Mouse (Mus musculus) CH12.LX (cell line): ENCODE results near the gene Hist1h2bj. TPM values are rescaled to one million over a fixed set of nuclear protein-coding genes. Genes with fewer than 3 reads are reported as not detected.

Source experiments
- DNase-seq: peaks from one replicate; pipeline ENCODE4 v3.0.0-alpha.2; 2013; ENCODE audit errors: extremely low read depth
- H3K27ac ChIP-seq: 2 replicates; pipeline ENCODE4 v1.5.1; 2012; ENCODE audit warnings: low read depth, mild to moderate bottlenecking, control low read depth, moderate library complexity; ENCODE audit not compliant: insufficient read depth
- H3K27me3 ChIP-seq: replicated peaks from 2 replicates; pipeline ENCODE3; 2012; ENCODE audit warnings: inconsistent platforms
- H3K36me3 ChIP-seq, 2 experiments: replicated peaks in 1 of 2; 2 replicates each; pipeline versions ENCODE3 to v1.6.1; 2012; ENCODE audit warnings: inconsistent platforms in 1 of 2, low read length in 1 of 2, mild to moderate bottlenecking in 1 of 2, mixed read lengths in 1 of 2, moderate library complexity in 1 of 2; ENCODE audit not compliant: control insufficient read depth in 1 of 2, insufficient read depth in 1 of 2
- H3K4me1 ChIP-seq, 2 experiments: 2 replicates each; pipeline ENCODE4 v1.6.1; 2012; ENCODE audit warnings: inconsistent platforms in 1 of 2, moderate library complexity in 1 of 2; ENCODE audit not compliant: insufficient read depth in 2 of 2, control insufficient read depth in 1 of 2
- H3K4me2 ChIP-seq: 2 replicates; pipeline ENCODE4 v1.6.1; 2012; ENCODE audit warnings: low read depth, mild to moderate bottlenecking, control low read depth; ENCODE audit not compliant: poor library complexity, insufficient read depth, severe bottlenecking
- H3K4me3 ChIP-seq, 3 experiments: fragments of 150-350 bp in 1 of 3; sonication (generic) in 1 of 3; replicated peaks in 1 of 3; 2 replicates each; pipeline versions ENCODE3 to v1.5.1; 2011 to 2012; ENCODE audit warnings: low read depth in 2 of 3, low read length in 2 of 3, mild to moderate bottlenecking in 2 of 3, moderate library complexity in 2 of 3, control low read depth in 1 of 3, improper control_type of control experiment in 1 of 3, inconsistent platforms in 1 of 3, mixed read lengths in 1 of 3; ENCODE audit not compliant: poor library complexity in 1 of 3
- H3K79me2 ChIP-seq: replicated peaks from 2 replicates; pipeline ENCODE4 v1.6.1; 2012; ENCODE audit warnings: mild to moderate bottlenecking, moderate library complexity; ENCODE audit not compliant: control insufficient read depth, poor library complexity, insufficient read depth, severe bottlenecking; ENCODE audit errors: extremely low read depth
- H3K9ac ChIP-seq: 2 replicates; pipeline ENCODE4 v1.6.1; 2012; ENCODE audit warnings: low read depth, mild to moderate bottlenecking, control low read depth, moderate library complexity; ENCODE audit not compliant: insufficient read depth
- H3K9me3 ChIP-seq: replicated peaks from 2 replicates; pipeline ENCODE3; 2012; ENCODE audit warnings: low read length, inconsistent platforms, mixed read lengths
- BHLHE40 ChIP-seq: IDR thresholded peaks from 2 replicates; pipeline ENCODE4 v1.6.1; 2011; ENCODE audit warnings: mild to moderate bottlenecking, low read depth, low read length, improper control_type of control experiment
- CHD1 ChIP-seq: IDR thresholded peaks from 2 replicates; pipeline ENCODE4 v1.6.1; 2012; ENCODE audit warnings: low read depth, low read length, improper control_type of control experiment, inconsistent platforms
- CHD2 ChIP-seq: IDR thresholded peaks from 2 replicates; pipeline ENCODE4 v1.6.1; 2011; ENCODE audit warnings: low read length, improper control_type of control experiment
- CTCF ChIP-seq, 2 experiments: IDR thresholded peaks in 1 of 2; conservative IDR thresholded peaks in 1 of 2; 2 replicates each; pipeline ENCODE4 v1.5.1; 2011 to 2012; ENCODE audit warnings: low read depth in 2 of 2, low read length in 2 of 2, improper control_type of control experiment in 1 of 2, inconsistent platforms in 1 of 2, mild to moderate bottlenecking in 1 of 2, moderate library complexity in 1 of 2
- E2F4 ChIP-seq: IDR thresholded peaks from 2 replicates; pipeline ENCODE4 v1.6.1; 2011; ENCODE audit warnings: low read depth, low read length, improper control_type of control experiment; ENCODE audit not compliant: insufficient replicate concordance
- ELF1 ChIP-seq: IDR thresholded peaks from 2 replicates; pipeline ENCODE4 v1.6.1; 2014; ENCODE audit warnings: low read depth, mild to moderate bottlenecking, inconsistent platforms, low read length, improper control_type of control experiment
- EP300 ChIP-seq: IDR thresholded peaks from 2 replicates; pipeline ENCODE4 v1.6.1; 2011; ENCODE audit warnings: low read length, improper control_type of control experiment
- GABPA ChIP-seq: IDR thresholded peaks from 2 replicates; pipeline ENCODE4 v1.6.1; 2012; ENCODE audit warnings: low read depth, low read length, improper control_type of control experiment, inconsistent platforms; ENCODE audit not compliant: insufficient replicate concordance
- HCFC1 ChIP-seq: IDR thresholded peaks from 2 replicates; pipeline ENCODE4 v1.6.1; 2012; ENCODE audit warnings: low read depth, mild to moderate bottlenecking, inconsistent platforms, low read length, improper control_type of control experiment
- MAFK ChIP-seq: IDR thresholded peaks from 2 replicates; pipeline ENCODE4 v1.6.1; 2011; ENCODE audit warnings: low read length, improper control_type of control experiment; ENCODE audit not compliant: insufficient replicate concordance
- MAX ChIP-seq: IDR thresholded peaks from 2 replicates; pipeline ENCODE4 v1.6.1; 2011; ENCODE audit warnings: low read length, improper control_type of control experiment
- MAZ ChIP-seq: IDR thresholded peaks from 2 replicates; pipeline ENCODE4 v1.6.1; 2012; ENCODE audit warnings: low read depth, mild to moderate bottlenecking, inconsistent platforms, low read length, improper control_type of control experiment, moderate library complexity
- MXI1 ChIP-seq: IDR thresholded peaks from 2 replicates; pipeline ENCODE4 v1.6.1; 2011; ENCODE audit warnings: mild to moderate bottlenecking, low read depth, low read length, improper control_type of control experiment
- MYC ChIP-seq: IDR thresholded peaks from 2 replicates; pipeline ENCODE4 v1.6.1; 2011; ENCODE audit warnings: low read depth, mild to moderate bottlenecking, improper control_type of control experiment, low read length
- NRF1 ChIP-seq: IDR thresholded peaks from 2 replicates; pipeline ENCODE4 v1.6.1; 2014; ENCODE audit warnings: low read depth, mild to moderate bottlenecking, inconsistent platforms, low read length, improper control_type of control experiment, moderate library complexity
- PAX5 ChIP-seq: IDR thresholded peaks from 2 replicates; pipeline ENCODE4 v1.6.1; 2012; ENCODE audit warnings: low read length, inconsistent platforms, mixed read lengths
- POLR2A ChIP-seq: IDR thresholded peaks from 2 replicates; pipeline ENCODE4 v1.6.1; 2011; ENCODE audit warnings: low read depth, mild to moderate bottlenecking, improper control_type of control experiment, low read length
- RAD21 ChIP-seq: IDR thresholded peaks from 2 replicates; pipeline ENCODE4 v1.6.1; 2011; ENCODE audit warnings: low read depth, mild to moderate bottlenecking, low read length, improper control_type of control experiment, moderate library complexity
- RCOR1 ChIP-seq: conservative IDR thresholded peaks from 2 replicates; pipeline ENCODE4 v1.6.1; 2012; ENCODE audit warnings: low read depth, mild to moderate bottlenecking, inconsistent platforms, low read length, improper control_type of control experiment
- SMC3 ChIP-seq: IDR thresholded peaks from 2 replicates; pipeline ENCODE4 v1.6.1; 2011; ENCODE audit warnings: low read depth, low read length, improper control_type of control experiment
- TBP ChIP-seq: conservative IDR thresholded peaks from 2 replicates; pipeline ENCODE4 v1.6.1; 2011; ENCODE audit warnings: low read depth, low read length, improper control_type of control experiment
- TCF12 ChIP-seq: IDR thresholded peaks from 2 replicates; pipeline ENCODE4 v1.6.1; 2014; ENCODE audit warnings: low read depth, mild to moderate bottlenecking, inconsistent platforms, low read length, improper control_type of control experiment
- UBTF ChIP-seq: IDR thresholded peaks from 2 replicates; pipeline ENCODE4 v1.6.1; 2012; ENCODE audit warnings: low read depth, mild to moderate bottlenecking, inconsistent platforms, low read length, improper control_type of control experiment, moderate library complexity
- USF1 ChIP-seq: IDR thresholded peaks from 2 replicates; pipeline ENCODE4 v1.6.1; 2014; ENCODE audit warnings: low read depth, mild to moderate bottlenecking, inconsistent platforms, low read length, improper control_type of control experiment
- USF2 ChIP-seq: conservative IDR thresholded peaks from 2 replicates; pipeline ENCODE4 v1.6.1; 2011; ENCODE audit warnings: low read depth, low read length, improper control_type of control experiment
- ZNF384 ChIP-seq: IDR thresholded peaks from 2 replicates; pipeline ENCODE4 v1.6.1; 2012; ENCODE audit warnings: low read depth, low read length, improper control_type of control experiment, inconsistent platforms
- dilution Hi-C: fragments of 300-500 bp; cut with MboI; formaldehyde crosslinking; loops from 2 replicates; pipeline ENCODE4 v1.14.3; 2020; ENCODE audit warnings: low sequenced_read_pairs; ENCODE audit not compliant: extremely low pct_unique_long_range_greater_than_20kb, extremely low pct_ligation_motif_present
- in situ Hi-C: fragments of 300-500 bp; cut with MboI; formaldehyde crosslinking; loops from 3 replicates; pipeline ENCODE4 v1.14.3; 2019; ENCODE audit warnings: low sequenced_read_pairs, low pct_ligation_motif_present, low pct_unique_long_range_greater_than_20kb, mixed read lengths
- polyA plus RNA-seq: library from polyadenylated mRNA; unstranded; fragments of >175 nt; gene quantifications from 2 replicates; pipeline ENCODE4 v1.2.1, GENCODE M21; 2012; ENCODE audit warnings: low read depth; ENCODE audit not compliant: insufficient read length
- total RNA-seq, 2 experiments: library from RNA; depleted of rRNA; stranded (reverse); fragments of 300-350 nt in 1 of 2; fragments of >200 nt in 1 of 2; gene quantifications; 2 replicates each; pipeline ENCODE4 v1.2.3; 2012 to 2014

The Hist1h2bj gene
- total and polyA plus RNA-seq, 3 experiments = 2.5 to 1,790 (median 23.8) TPM

DNA sequence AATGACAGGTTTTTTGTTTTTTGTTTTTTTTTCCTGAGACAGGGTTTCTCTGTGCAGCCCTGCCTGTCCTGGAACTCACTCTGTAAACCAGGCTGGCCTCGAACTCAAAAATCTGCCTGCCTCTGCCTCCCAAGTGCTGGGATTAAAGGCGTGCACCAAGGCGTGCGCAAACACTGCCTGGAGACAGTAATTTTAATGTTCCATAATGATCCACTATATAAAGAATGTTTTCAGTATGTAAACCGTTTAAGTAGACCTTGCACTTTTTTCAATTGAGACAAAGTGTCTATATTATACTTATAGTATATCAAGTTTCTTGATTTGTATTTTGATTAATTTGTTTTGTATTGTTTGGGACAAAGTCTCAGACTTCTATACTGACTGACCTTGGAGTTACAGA is 3.6 kb upstream of the Hist1h2bj start:
- no peak overlapping the region for H3K27ac ChIP-seq
- H3K36me3 ChIP-seq = no peaks in the 10 kb centered on the region
- dilution Hi-C loops (no loop called here), in situ Hi-C loops (loop anchor here (10.0 to 25.0 kb wide), 3 partner anchors 295 to 1723 kb away; partner anchors contain the start of genes Hist1h1a, Hist1h2ab, Hist1h3a and Hist1h3b)
- H3K4me3 ChIP-seq = no peak overlapping the region
- no peak for DNase-seq
- H3K9ac ChIP-seq = no peak overlapping the region
- H3K79me2 ChIP-seq = no peaks in the 10 kb centered on the region
- no peak for TF ChIP-seq ZNF384
- 0 out of 2 replicates have a peak, but pooled peaks have one; percentile 25 for TF ChIP-seq TBP
- TF ChIP-seq NRF1 = no peak
- TF ChIP-seq SMC3 = no peak
- no peak for TF ChIP-seq ELF1
- no peak for TF ChIP-seq E2F4
- no peaks in the 10 kb centered on the region for H3K9me3 ChIP-seq
- no peaks in the 10 kb centered on the region for H3K27me3 ChIP-seq
- H3K4me2 ChIP-seq = 0 out of 2 replicates have a peak overlapping the region, but pooled peaks have one; percentile 36
- peaks cover 0 to 24% of the 10 kb centered on the region in 2 experiments; a peak in 2 of 4 replicates for H3K4me1 ChIP-seq

DNA sequence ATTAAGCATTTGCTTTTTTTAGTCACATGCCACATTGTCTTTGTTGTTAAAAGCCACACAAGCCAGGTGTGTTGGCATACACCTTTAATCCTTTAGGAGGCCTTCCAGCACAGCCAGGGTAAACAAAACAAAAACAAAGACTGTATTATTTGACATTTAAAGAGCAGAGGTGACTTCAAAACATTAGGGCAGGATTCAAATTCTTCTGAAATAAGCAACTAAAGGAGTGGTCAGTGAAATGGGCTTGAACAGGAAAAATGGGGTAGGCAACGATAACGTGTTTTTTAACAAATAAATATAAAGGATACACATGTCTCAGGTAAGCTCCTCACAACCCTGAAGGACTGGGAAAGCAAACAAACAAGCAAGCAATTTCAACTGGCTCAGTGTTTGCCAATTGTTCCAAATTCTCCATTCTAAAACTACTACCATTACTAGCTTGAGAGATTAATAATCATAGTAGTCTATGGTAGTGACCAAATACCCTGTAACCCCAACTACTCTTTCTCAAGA is 3.0 kb upstream of the Hist1h2bj start:
- in situ Hi-C loops (loop anchor here (10.0 to 25.0 kb wide), 4 partner anchors 295 to 1722 kb away; partner anchors contain the start of genes Abt1, Hist1h1a, Hist1h2ab and Hist1h3a), dilution Hi-C loops (no loop called here)
- no peaks in the 10 kb centered on the region for H3K27me3 ChIP-seq
- peak overlapping the region; percentile 81 for H3K9ac ChIP-seq
- H3K36me3 ChIP-seq = no peaks in the 10 kb centered on the region
- peak; percentile 45 for DNase-seq
- H3K27ac ChIP-seq = peak overlapping the region; percentile 96
- peak overlapping the region; percentile 36 to 67 (median 41) for H3K4me3 ChIP-seq
- no peaks in the 10 kb centered on the region for H3K9me3 ChIP-seq
- TF ChIP-seq USF2 = no peak; the same call in 1 of the 2 replicates
- TF ChIP-seq GABPA = no peak
- TF ChIP-seq EP300 = no peak
- TF ChIP-seq SMC3 = no peak
- TF ChIP-seq E2F4 = no peak
- TF ChIP-seq MYC = 0 out of 2 replicates have a peak, but pooled peaks have one; percentile 19
- TF ChIP-seq TCF12 = 0 out of 2 replicates have a peak, but pooled peaks have one; percentile 6
- TF ChIP-seq UBTF = no peak
- TF ChIP-seq CHD2 = no peak
- no peak; the same call in 1 of the 2 replicates for TF ChIP-seq CHD1
- no peak for TF ChIP-seq HCFC1
- no peak for TF ChIP-seq CTCF (conservative IDR thresholded peaks at IDR 0.05 in 1 of 2, IDR thresholded peaks at IDR 0.05 in 1 of 2; ENCODE audit: low read depth in 2 of 2, low read length in 2 of 2)
- no peak for TF ChIP-seq POLR2A
- no peak for TF ChIP-seq MAFK
- no peak for TF ChIP-seq USF1
- TF ChIP-seq PAX5 = no peak
- no peak for TF ChIP-seq RAD21
- TF ChIP-seq MAX = no peak
- TF ChIP-seq RCOR1 = no peak
- TF ChIP-seq BHLHE40 = no peak
- TF ChIP-seq MAZ = no peak
- peak; percentile 1; the same call in 1 of the 2 replicates for TF ChIP-seq MXI1
- no peaks in the 10 kb centered on the region for H3K79me2 ChIP-seq
- H3K4me1 ChIP-seq = peaks cover 0 to 31% of the 10 kb centered on the region in 2 experiments; a peak in 2 of 4 replicates
- peak overlapping the region; percentile 96 for H3K4me2 ChIP-seq
